30 mouse cellular contexts compared by ENCODE assay signal in genomic region chr10:23806201-23806600, GRCm38 (mm10). TPM values are rescaled to one million over a fixed set of nuclear protein-coding genes. Genes with fewer than 3 reads are reported as not detected.
DNase-seq lines count a peak whose midpoint lies in the region; ATAC-seq and TF ChIP-seq lines count a peak whose summit lies in the region.
"Had no signal": no experiment of that assay in that cellular context is flagged by ENCODE, and none has a peak within 500 bp of the region (broad histone marks: within the 10 kb centered on the region; RNA-seq: fewer than 3 reads in every experiment).

No protein-coding gene starts in this region.

- no peak overlapping the region for H3K9ac ChIP-seq in kidney, postnatal 0 days (ENCODE audit: low read depth, low read length)
- H3K9ac ChIP-seq in midbrain, postnatal 0 days (replicated peaks; ENCODE audit: low read length, poor library complexity, severe bottlenecking) = no peak overlapping the region
- H3K9ac ChIP-seq in midbrain, embryonic 14.5 days (replicated peaks; ENCODE audit: low read length) = no peak overlapping the region
- no peak overlapping the region for H3K9ac ChIP-seq in ES-E14 (ENCODE audit: insufficient read depth, low read depth, low read length, poor library complexity, severe bottlenecking)
- H3K9ac ChIP-seq: hindbrain, embryonic 12.5 days; hindbrain, embryonic 15.5 days had no signal

- no peak for ATAC-seq in kidney, postnatal 0 days (replicated peaks; ENCODE audit: low FRiP score, low read depth)
- no peak for ATAC-seq in midbrain, postnatal 0 days (ENCODE audit: low FRiP score)
- ATAC-seq in midbrain, embryonic 14.5 days (ENCODE audit: low FRiP score, low TSS enrichment) = no peak
- ATAC-seq: forebrain, embryonic 14.5 days; intestine, postnatal 0 days had no signal

- in situ Hi-C loops in ES-E14 (cut with MboI; ENCODE audit: low sequenced_read_pairs in 2 of 2, unreplicated experiment in 2 of 2) = loop anchor here (25.0 kb wide), 3 partner anchors 281 to 506 kb away; partner anchors contain the start of genes Taar8a (in 1 of the 2), Taar8b (in 1 of the 2), Taar8c (in 1 of the 2) and Taar9 (in 1 of the 2)

- H3K9me3 ChIP-seq in kidney, postnatal 0 days (replicated peaks; ENCODE audit: low read length) = no peaks in the 10 kb centered on the region
- H3K9me3 ChIP-seq in midbrain, postnatal 0 days (ENCODE audit: low read length) = no peaks in the 10 kb centered on the region
- H3K9me3 ChIP-seq in midbrain, embryonic 14.5 days (ENCODE audit: control insufficient read depth, low read length) = no peaks in the 10 kb centered on the region
- H3K9me3 ChIP-seq in ES-E14 (ENCODE audit: control insufficient read depth, insufficient read depth, low read depth, low read length) = no peaks in the 10 kb centered on the region
- no peaks in the 10 kb centered on the region for H3K9me3 ChIP-seq in embryonic facial prominence, embryonic 10.5 days
- H3K9me3 ChIP-seq: forebrain, embryonic 10.5 days; hindbrain, embryonic 12.5 days; hindbrain, embryonic 15.5 days had no signal

- H3K4me2 ChIP-seq in kidney, postnatal 0 days (ENCODE audit: low read length) = no peak overlapping the region
- H3K4me2 ChIP-seq in midbrain, postnatal 0 days (ENCODE audit: low read depth, low read length, poor library complexity, severe bottlenecking) = no peak overlapping the region
- no peak overlapping the region for H3K4me2 ChIP-seq in midbrain, embryonic 14.5 days (ENCODE audit: low read length)
- H3K4me2 ChIP-seq: heart, embryonic 11.5 days; hindbrain, embryonic 12.5 days; hindbrain, embryonic 15.5 days had no signal

- TF ChIP-seq CTCF in kidney, postnatal 0 days (IDR thresholded peaks at IDR 0.05; ENCODE audit: low read depth) = 0 out of 2 replicates have a peak, but pooled peaks have one; percentile 7
- 0 out of 2 replicates have a peak, but pooled peaks have one; percentile 9 for TF ChIP-seq CTCF in midbrain, postnatal 0 days (IDR thresholded peaks at IDR 0.05)

- H3K4me1 ChIP-seq in kidney, postnatal 0 days (replicated peaks; ENCODE audit: insufficient read depth, low read length) = no peaks in the 10 kb centered on the region
- no peaks in the 10 kb centered on the region for H3K4me1 ChIP-seq in midbrain, postnatal 0 days (ENCODE audit: insufficient read depth, low read length)
- no peaks in the 10 kb centered on the region for H3K4me1 ChIP-seq in midbrain, embryonic 14.5 days (ENCODE audit: control insufficient read depth, insufficient read depth, low read length)
- H3K4me1 ChIP-seq in ES-E14 (ENCODE audit: control insufficient read depth in 2 of 2, insufficient read depth in 2 of 2, low read length in 2 of 2, poor library complexity in 1 of 2) = peaks cover 0 to 19% of the 10 kb centered on the region in 2 experiments; a peak in 2 of 4 replicates
- no peaks in the 10 kb centered on the region for H3K4me1 ChIP-seq in embryonic facial prominence, embryonic 10.5 days
- H3K4me1 ChIP-seq: hindbrain, embryonic 12.5 days; hindbrain, embryonic 15.5 days had no signal

- no peak overlapping the region for H3K27ac ChIP-seq in kidney, postnatal 0 days
- no peak overlapping the region for H3K27ac ChIP-seq in midbrain, postnatal 0 days (ENCODE audit: low read depth, low read length)
- no peak overlapping the region for H3K27ac ChIP-seq in midbrain, embryonic 14.5 days (replicated peaks; ENCODE audit: low read depth, low read length)
- H3K27ac ChIP-seq in ES-E14 (ENCODE audit: insufficient read depth, low read depth, low read length, poor library complexity, severe bottlenecking) = no peak overlapping the region
- no peak overlapping the region for H3K27ac ChIP-seq in embryonic facial prominence, embryonic 10.5 days (replicated peaks)
- H3K27ac ChIP-seq: forebrain, embryonic 10.5 days; hindbrain, embryonic 12.5 days; hindbrain, embryonic 15.5 days had no signal

- H3K27me3 ChIP-seq in kidney, postnatal 0 days (ENCODE audit: insufficient read depth, low read length) = no peaks in the 10 kb centered on the region
- no peaks in the 10 kb centered on the region for H3K27me3 ChIP-seq in midbrain, postnatal 0 days (ENCODE audit: insufficient read depth, low read length)
- no peaks in the 10 kb centered on the region for H3K27me3 ChIP-seq in midbrain, embryonic 14.5 days (ENCODE audit: control insufficient read depth, insufficient read depth, low read length)
- H3K27me3 ChIP-seq in embryonic facial prominence, embryonic 10.5 days (replicated peaks; ENCODE audit: low read depth, poor library complexity, severe bottlenecking) = no peaks in the 10 kb centered on the region
- H3K27me3 ChIP-seq: CH12.LX; hindbrain, embryonic 12.5 days; hindbrain, embryonic 15.5 days had no signal

- no peak overlapping the region for H3K4me3 ChIP-seq in kidney, postnatal 0 days (replicated peaks; ENCODE audit: low read depth, low read length)
- no peak overlapping the region for H3K4me3 ChIP-seq in midbrain, postnatal 0 days (ENCODE audit: low read depth, low read length)
- no peak overlapping the region for H3K4me3 ChIP-seq in midbrain, embryonic 14.5 days (replicated peaks; ENCODE audit: low read depth, low read length)
- H3K4me3 ChIP-seq in ES-E14 (ENCODE audit: insufficient read depth in 1 of 2, low read depth in 1 of 2, low read length in 2 of 2, poor library complexity in 1 of 2, severe bottlenecking in 1 of 2) = no peak overlapping the region
- H3K4me3 ChIP-seq in embryonic facial prominence, embryonic 10.5 days = no peak overlapping the region
- H3K4me3 ChIP-seq: forebrain, embryonic 10.5 days; hindbrain, embryonic 12.5 days; hindbrain, embryonic 15.5 days had no signal

- WGBS in kidney, postnatal 0 days = 35% methylated on average over 4 of the region's 4 CpGs
- WGBS in midbrain, postnatal 0 days = 29% methylated on average over 4 of the region's 4 CpGs
- WGBS in midbrain, embryonic 14.5 days = 34% methylated on average over 4 of the region's 4 CpGs
- 30% methylated on average over 4 of the region's 4 CpGs for WGBS in embryonic facial prominence, embryonic 10.5 days

- DNase-seq in kidney, postnatal 0 days (ENCODE audit: low spot score) = no peak
- no peak for DNase-seq in kidney, postnatal 25 days
- DNase-seq in midbrain, postnatal 0 days (ENCODE audit: low spot score) = no peak
- DNase-seq in midbrain, embryonic 14.5 days = no peak
- no peak for DNase-seq in ES-E14 (ENCODE audit: low read depth, low spot score)
- peak; percentile 22 for DNase-seq in embryonic facial prominence, embryonic 10.5 days (ENCODE audit: low spot score)
- no peak for DNase-seq in lung, postnatal 14 days
- DNase-seq in kidney, postnatal 10 days = no peak
- DNase-seq: adrenal gland, postnatal 10 days; adrenal gland, postnatal 36 days; B cell, adult 2 months; cerebellum, adult 18-20 months; cerebellum, adult 9-11 months; cerebellum, postnatal 25 days; embryo, embryonic 11 days; gastrocnemius, postnatal 10 days; gastrocnemius, postnatal 36 days had no signal

- H3K36me3 ChIP-seq in kidney, postnatal 0 days (ENCODE audit: insufficient read depth, low read length) = peaks cover 24% of the 10 kb centered on the region
- peaks cover 14% of the 10 kb centered on the region; the same call in 1 of the 2 replicates for H3K36me3 ChIP-seq in midbrain, postnatal 0 days (ENCODE audit: insufficient read depth, low read length)
- H3K36me3 ChIP-seq in midbrain, embryonic 14.5 days (ENCODE audit: control insufficient read depth, insufficient read depth, low read length) = peaks cover 66% of the 10 kb centered on the region
- no peaks in the 10 kb centered on the region for H3K36me3 ChIP-seq in ES-E14 (ENCODE audit: control insufficient read depth, insufficient read depth, low read length, poor library complexity, severe bottlenecking)
- H3K36me3 ChIP-seq in embryonic facial prominence, embryonic 10.5 days (replicated peaks) = peaks cover 38% of the 10 kb centered on the region

TF ChIP-seq in ES-E14, 5 proteins besides CTCF, POLR2A, EP300 and RAD21:
- TF ChIP-seq MAFK (IDR thresholded peaks at IDR 0.05; ENCODE audit: insufficient read depth, low read depth, low read length) (0 out of 2 replicates have a peak, but pooled peaks have one; percentile 31), ZC3H11A (IDR thresholded peaks at IDR 0.05; ENCODE audit: borderline replicate concordance, low read depth, low read length) (no peak)
TF ChIP-seq in ES-E14: peak in this region for 1.

RNA-seq across cellular contexts. Expression of gene Slc18b1, which starts 9.4 kb away (rescaled TPM):
- polyA plus RNA-seq in kidney, postnatal 0 days (2015; fragmentation: Nextera tagmentation; extraction: Ambion mirVana) = 16.0 and 20.2 TPM in 2 replicates
- 12.7 and 13.7 TPM in 2 replicates for total RNA-seq in midbrain, postnatal 0 days (2014; rRNA removed)
- polyA plus RNA-seq in midbrain, postnatal 0 days (2015; fragmentation: Nextera tagmentation; extraction: Ambion mirVana) = 12.4 TPM in 2 replicates
- 16.4 and 21.2 TPM in 2 replicates for polyA plus RNA-seq in midbrain, embryonic 14.5 days (2014; fragmentation: Nextera tagmentation; extraction: Ambion mirVana)
- total RNA-seq in ES-E14 (2012; rRNA removed) = 4.1 and 5.9 TPM in 2 replicates
- polyA plus RNA-seq in embryonic facial prominence, embryonic 10.5 days (2016; fragmentation: Nextera tagmentation; extraction: Ambion mirVana) = 10.2 and 11.7 TPM in 2 replicates
- total RNA-seq: CH12.LX, MEL had no signal

RNA-seq across cellular contexts. Expression of gene Rps12, which starts 19.1 kb away (rescaled TPM):
- polyA plus RNA-seq in kidney, postnatal 0 days (2015; fragmentation: Nextera tagmentation; extraction: Ambion mirVana) = 225 and 241 TPM in 2 replicates
- 1,859 and 2,007 TPM in 2 replicates for total RNA-seq in midbrain, postnatal 0 days (2014; rRNA removed)
- 108 and 142 TPM in 2 replicates for polyA plus RNA-seq in midbrain, postnatal 0 days (2015; fragmentation: Nextera tagmentation; extraction: Ambion mirVana)
- 119 and 123 TPM in 2 replicates for polyA plus RNA-seq in midbrain, embryonic 14.5 days (2014; fragmentation: Nextera tagmentation; extraction: Ambion mirVana)
- 3,853 and 4,411 TPM in 2 replicates for total RNA-seq in ES-E14 (2012; rRNA removed)
- 142 and 152 TPM in 2 replicates for polyA plus RNA-seq in embryonic facial prominence, embryonic 10.5 days (2016; fragmentation: Nextera tagmentation; extraction: Ambion mirVana)

RNA-seq across cellular contexts. Expression of gene Vnn3, which starts 45.1 kb away (rescaled TPM):
- polyA plus RNA-seq in kidney, postnatal 0 days (2015; fragmentation: Nextera tagmentation; extraction: Ambion mirVana) = 0.08 and 0.17 TPM in 2 replicates
- total RNA-seq in midbrain, postnatal 0 days (2014; rRNA removed) = not detected in 2 replicates
- 0.09 TPM in 1 of 2 replicates, not detected in the other for polyA plus RNA-seq in midbrain, postnatal 0 days (2015; fragmentation: Nextera tagmentation; extraction: Ambion mirVana)
- not detected in 2 replicates for polyA plus RNA-seq in midbrain, embryonic 14.5 days (2014; fragmentation: Nextera tagmentation; extraction: Ambion mirVana)
- not detected in 2 replicates for total RNA-seq in ES-E14 (2012; rRNA removed)
- not detected in 2 replicates for polyA plus RNA-seq in embryonic facial prominence, embryonic 10.5 days (2016; fragmentation: Nextera tagmentation; extraction: Ambion mirVana)
- total RNA-seq: CH12.LX; common myeloid progenitor, adult 5-6 weeks; granulocyte monocyte progenitor cell, adult 5-6 weeks; heart, postnatal 25 days; hematopoietic stem cell, adult 5-6 weeks; MEL had no signal
- polyA plus RNA-seq: embryonic facial prominence, embryonic 11.5 days; forebrain, embryonic 10.5 days; forebrain, embryonic 14.5 days; heart, embryonic 11.5 days; hindbrain, embryonic 12.5 days; hindbrain, embryonic 15.5 days had no signal
